Mouse (Mus musculus) intestine, embryonic 14.5 days (tissue): ENCODE results near the gene Snrk. TPM values are rescaled to one million over a fixed set of nuclear protein-coding genes. Genes with fewer than 3 reads are reported as not detected.

Source experiments
- ATAC-seq: fragments of 200-750 bp; cut with Nextera tagmentation; replicated peaks from 2 replicates; pipeline ENCODE4 v1.8.0; 2017; ENCODE audit warnings: low read depth, moderate number of reproducible peaks, moderate TSS enrichment, moderate library complexity; ENCODE audit not compliant: low FRiP score, low TSS enrichment
- DNase-seq: peaks from one replicate; pipeline ENCODE4 v3.0.0-alpha.2; 2018; ENCODE audit warnings: low spot score
- H3K27ac ChIP-seq: fragments of 300-500 bp; sonication (generic); 2 replicates; pipeline ENCODE4 v1.5.1; 2014; ENCODE audit warnings: low read depth, mild to moderate bottlenecking, control low read depth
- H3K27me3 ChIP-seq: fragments of 300-500 bp; sonication (generic); replicated peaks from 2 replicates; pipeline ENCODE4 v1.6.1; 2014; ENCODE audit warnings: low read length, control low read depth; ENCODE audit not compliant: control insufficient read depth, insufficient read depth
- H3K36me3 ChIP-seq: fragments of 300-500 bp; sonication (generic); 2 replicates; pipeline ENCODE4 v1.6.1; 2014; ENCODE audit warnings: low read length, control low read depth; ENCODE audit not compliant: control insufficient read depth, insufficient read depth
- H3K4me1 ChIP-seq: fragments of 300-500 bp; sonication (generic); replicated peaks from 2 replicates; pipeline ENCODE4 v1.6.1; 2014; ENCODE audit warnings: low read length, control low read depth, mixed read lengths; ENCODE audit not compliant: control insufficient read depth, insufficient read depth
- H3K4me2 ChIP-seq: fragments of 300-500 bp; sonication (generic); 2 replicates; pipeline ENCODE4 v1.6.1; 2014; ENCODE audit warnings: low read length
- H3K4me3 ChIP-seq: fragments of 300-500 bp; sonication (generic); 2 replicates; pipeline ENCODE4 v1.5.1; 2014; ENCODE audit warnings: low read depth, low read length, control low read depth, mixed read lengths
- H3K9ac ChIP-seq: fragments of 300-500 bp; sonication (generic); 2 replicates; pipeline ENCODE4 v1.6.1; 2014; ENCODE audit warnings: mild to moderate bottlenecking, low read length
- H3K9me3 ChIP-seq: fragments of 300-500 bp; sonication (generic); 2 replicates; pipeline ENCODE4 v1.6.1; 2016; ENCODE audit warnings: low read length, control low read depth; ENCODE audit not compliant: control insufficient read depth
- WGBS: fragments of 180-500 bp; shearing (Covaris S2); extraction: QIAGEN DNeasy Blood & Tissue Kit; methylation state at CpG from one replicate; pipeline ENCODE4 v1.1.7; 2014; 5-methylcytosine and 5-hydroxymethylcytosine counted together
- polyA plus RNA-seq: library from polyadenylated mRNA; unstranded; fragments of >200 nt; fragmentation: Nextera tagmentation; extraction: Ambion mirVana; gene quantifications from 2 replicates; pipeline ENCODE4 v1.2.1, GENCODE M21; 2014

The Snrk gene
- polyA plus RNA-seq, 1 experiment from 2014 or later: 38.3 TPM

- peaks cover 25% of the 10 kb centered on the region for H3K36me3 ChIP-seq
- H3K27me3 ChIP-seq: no peaks in the 10 kb centered on the region
- no peak overlapping the region for H3K27ac ChIP-seq
- 61% methylated on average over 2 of the region's 2 CpGs for WGBS
- H3K9me3 ChIP-seq: no peaks in the 10 kb centered on the region
- no peak overlapping the region for H3K4me3 ChIP-seq
- ATAC-seq (no peak), DNase-seq (no peak)
- H3K4me2 ChIP-seq: no peak overlapping the region
- H3K4me1 ChIP-seq: peaks cover 11% of the 10 kb centered on the region; the same call in 1 of the 2 replicates
- H3K9ac ChIP-seq: no peak overlapping the region
Measured at GRCm38 (mm10) chr9:122139236-122139635, 22.2 kb downstream of the Snrk start.

- Histone ChIP-seq H3K36me3 (peaks cover 29% of the 10 kb centered on the region), H3K4me3 (no peak overlapping the region), H3K27ac (no peak overlapping the region), H3K9me3 (no peaks in the 10 kb centered on the region), H3K27me3 (no peaks in the 10 kb centered on the region), H3K4me2 (no peak overlapping the region), H3K9ac (no peak overlapping the region), H3K4me1 (peaks cover 18% of the 10 kb centered on the region; the same call in 1 of the 2 replicates)
- WGBS: 77% methylated on average over 1 of the region's 1 CpGs
- no peak for ATAC-seq
- DNase-seq: no peak
Measured at GRCm38 (mm10) chr9:122143219-122143618, 26.2 kb downstream of the Snrk start.

- H3K9ac ChIP-seq: no peak overlapping the region
- no peaks in the 10 kb centered on the region for H3K27me3 ChIP-seq
- H3K36me3 ChIP-seq: peaks cover 26% of the 10 kb centered on the region
- H3K4me3 ChIP-seq: no peak overlapping the region
- peaks cover 18% of the 10 kb centered on the region; the same call in 1 of the 2 replicates for H3K4me1 ChIP-seq
- ATAC-seq: no peak
- H3K4me2 ChIP-seq: no peak overlapping the region
- WGBS: 97% methylated on average over 3 of the region's 3 CpGs
- H3K27ac ChIP-seq: no peak overlapping the region
- no peaks in the 10 kb centered on the region for H3K9me3 ChIP-seq
- no peak for DNase-seq
Measured at GRCm38 (mm10) chr9:122144776-122145175, 27.7 kb downstream of the Snrk start.

- Histone ChIP-seq H3K4me2 (no peak overlapping the region), H3K27ac (no peak overlapping the region), H3K27me3 (no peaks in the 10 kb centered on the region), H3K9me3 (no peaks in the 10 kb centered on the region), H3K4me3 (no peak overlapping the region), H3K36me3 (peaks cover 26% of the 10 kb centered on the region), H3K4me1 (peaks cover 18% of the 10 kb centered on the region; the same call in 1 of the 2 replicates), H3K9ac (no peak overlapping the region)
- ATAC-seq (no peak), DNase-seq (no peak)
Measured at GRCm38 (mm10) chr9:122145677-122146076, 28.6 kb downstream of the Snrk start.

- Histone ChIP-seq H3K9ac (no peak overlapping the region), H3K27ac (no peak overlapping the region), H3K4me3 (no peak overlapping the region), H3K9me3 (no peaks in the 10 kb centered on the region), H3K4me1 (peaks cover 18% of the 10 kb centered on the region; the same call in 1 of the 2 replicates), H3K4me2 (no peak overlapping the region), H3K27me3 (no peaks in the 10 kb centered on the region), H3K36me3 (peaks cover 26% of the 10 kb centered on the region)
- no peak for DNase-seq
- no peak for ATAC-seq
- WGBS: 69% methylated on average over 4 of the region's 4 CpGs
Measured at GRCm38 (mm10) chr9:122146124-122146870, 29.2 kb downstream of the Snrk start.

- no peak overlapping the region for H3K27ac ChIP-seq
- WGBS: 79% methylated on average over 3 of the region's 3 CpGs
- no peak overlapping the region for H3K9ac ChIP-seq
- no peaks in the 10 kb centered on the region for H3K9me3 ChIP-seq
- H3K4me3 ChIP-seq: no peak overlapping the region
- peaks cover 29% of the 10 kb centered on the region for H3K36me3 ChIP-seq
- ATAC-seq: no peak
- no peaks in the 10 kb centered on the region for H3K27me3 ChIP-seq
- no peak for DNase-seq
- H3K4me2 ChIP-seq: no peak overlapping the region
- peaks cover 13% of the 10 kb centered on the region; the same call in 1 of the 2 replicates for H3K4me1 ChIP-seq
Measured at GRCm38 (mm10) chr9:122148356-122148755, 31.3 kb downstream of the Snrk start.

GRCm38 (mm10) chr9:122149997-122150826, 33.1 kb downstream of the Snrk start:
- WGBS: 83% methylated on average over 9 of the region's 9 CpGs
- ATAC-seq: no peak
- H3K9me3 ChIP-seq: no peaks in the 10 kb centered on the region

GRCm38 (mm10) chr9:122152063-122152462, 35.0 kb downstream of the Snrk start:
- WGBS: 89% methylated on average over 4 of the region's 4 CpGs
- H3K27me3 ChIP-seq: no peaks in the 10 kb centered on the region
- ATAC-seq: no peak

More at GRCm38 (mm10) chr9:122149997-122150826, 33.1 kb downstream of the Snrk start:
- Histone ChIP-seq H3K36me3 (peaks cover 15% of the 10 kb centered on the region), H3K4me2 (no peak overlapping the region), H3K27ac (no peak overlapping the region), H3K4me3 (no peak overlapping the region), H3K27me3 (no peaks in the 10 kb centered on the region), H3K9ac (no peak overlapping the region), H3K4me1 (peaks cover 12% of the 10 kb centered on the region; the same call in 1 of the 2 replicates)
- no peak for DNase-seq

More at GRCm38 (mm10) chr9:122152063-122152462, 35.0 kb downstream of the Snrk start:
- Histone ChIP-seq H3K36me3 (peaks cover 10% of the 10 kb centered on the region), H3K4me3 (no peak overlapping the region), H3K9ac (no peak overlapping the region), H3K9me3 (0 out of 2 replicates have a peak, but pooled peaks cover 3% of the 10 kb centered on the region), H3K4me1 (0 out of 2 replicates have a peak, but pooled peaks cover 2% of the 10 kb centered on the region), H3K4me2 (no peak overlapping the region), H3K27ac (no peak overlapping the region)
- no peak for DNase-seq
